Mouse (Mus musculus) neural tube, embryonic 14.5 days (tissue): ENCODE measurements around the gene Tpbpa. TPM values are rescaled to one million over a fixed set of nuclear protein-coding genes. Genes with fewer than 3 reads are reported as not detected.
"Not testable (repeated sequence)": the region's sequence is repeated elsewhere in the genome, so short reads cannot be mapped to it uniquely, and the experiment has no call there.

Experiments
- ATAC-seq: fragments of 200-750 bp; cut with Nextera tagmentation; 2 replicates; pipeline ENCODE4 v1.8.0; 2017; ENCODE audit warnings: low read depth, mild to moderate bottlenecking, moderate TSS enrichment, moderate library complexity
- H3K27ac ChIP-seq: fragments of 300-500 bp; sonication (generic); 2 replicates; pipeline ENCODE4 v1.5.1; 2014; ENCODE audit warnings: low read depth, mild to moderate bottlenecking, control low read depth, low read length, moderate library complexity, mixed read lengths
- H3K27me3 ChIP-seq: fragments of 300-500 bp; sonication (generic); 2 replicates; pipeline ENCODE4 v1.6.1; 2014; ENCODE audit warnings: low read length; ENCODE audit not compliant: control insufficient read depth, insufficient read depth
- H3K36me3 ChIP-seq: fragments of 300-500 bp; sonication (generic); 2 replicates; pipeline ENCODE4 v1.6.1; 2014; ENCODE audit warnings: low read length, mixed read lengths; ENCODE audit not compliant: control insufficient read depth, insufficient read depth
- H3K4me1 ChIP-seq: fragments of 300-500 bp; sonication (generic); 2 replicates; pipeline ENCODE4 v1.6.1; 2014; ENCODE audit warnings: low read length; ENCODE audit not compliant: control insufficient read depth, insufficient read depth
- H3K4me2 ChIP-seq: fragments of 300-500 bp; sonication (generic); 2 replicates; pipeline ENCODE4 v1.6.1; 2014; ENCODE audit warnings: mild to moderate bottlenecking, low read depth, low read length, control low read depth
- H3K4me3 ChIP-seq: fragments of 300-500 bp; sonication (generic); 2 replicates; pipeline ENCODE4 v1.5.1; 2014; ENCODE audit warnings: low read depth, low read length, control low read depth, mixed read lengths
- H3K9ac ChIP-seq: fragments of 300-500 bp; sonication (generic); replicated peaks from 2 replicates; pipeline ENCODE4 v1.6.1; 2014; ENCODE audit warnings: low read depth, mild to moderate bottlenecking, control low read depth, low read length, mixed read lengths
- H3K9me3 ChIP-seq: fragments of 300-500 bp; sonication (generic); 2 replicates; pipeline ENCODE4 v1.6.1; 2016; ENCODE audit warnings: low read length; ENCODE audit not compliant: control insufficient read depth
- WGBS: fragments of 180-500 bp; shearing (Covaris S2); extraction: QIAGEN DNeasy Blood & Tissue Kit; methylation state at CpG from one replicate; pipeline ENCODE4 v1.1.7; 2014; 5-methylcytosine and 5-hydroxymethylcytosine counted together
- polyA plus RNA-seq: library from polyadenylated mRNA; unstranded; fragments of >200 nt; fragmentation: Nextera tagmentation; extraction: Ambion mirVana; gene quantifications from 2 replicates; pipeline ENCODE4 v1.2.1, GENCODE M21; 2014

Tpbpa gene
- polyA plus RNA-seq, 1 experiment from 2014 or later, result not detected

DNA sequence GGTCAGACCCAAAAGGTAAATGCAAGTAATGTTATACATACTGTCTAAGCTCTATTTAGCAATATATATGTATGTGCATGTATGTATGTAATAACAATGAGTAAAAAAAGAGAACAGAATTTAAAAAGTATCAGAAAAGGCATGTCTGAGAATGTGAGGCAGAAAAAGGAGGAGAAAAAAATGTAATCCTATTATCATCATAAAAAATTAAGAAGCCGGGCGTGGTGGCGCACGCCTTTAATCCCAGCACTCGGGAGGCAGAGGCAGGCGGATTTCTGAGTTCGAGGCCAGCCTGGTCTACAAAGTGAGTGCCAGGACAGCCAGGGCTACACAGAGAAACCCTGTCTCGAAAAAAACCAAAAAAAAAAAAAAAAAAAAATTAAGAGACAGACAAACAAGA is 45.0 kb downstream of the Tpbpa start, which contains the start of gene Gm49392:
Gene Gm49392 (minus strand): TSS at position 101 of the 400 bp plus-strand sequence.
- WGBS, result 100% methylated on average over 6 of the region's 8 CpGs
- H3K27me3 ChIP-seq, H3K9ac ChIP-seq, ATAC-seq, H3K4me2 ChIP-seq, H3K4me1 ChIP-seq, H3K36me3 ChIP-seq, H3K27ac ChIP-seq, H3K4me3 ChIP-seq, H3K9me3 ChIP-seq: not testable (repeated sequence)

GRCm38 (mm10) chr13:60895406-60896160 is 46.2 kb downstream of the Tpbpa start:
- H3K36me3 ChIP-seq, result no peaks in the 10 kb centered on the region
- H3K9me3 ChIP-seq, result no peaks in the 10 kb centered on the region
- no peaks in the 10 kb centered on the region for H3K4me1 ChIP-seq
- no peak overlapping the region for H3K4me2 ChIP-seq
- H3K27me3 ChIP-seq, result no peaks in the 10 kb centered on the region
- H3K4me3 ChIP-seq, result no peak overlapping the region
- no peak overlapping the region for H3K9ac ChIP-seq
- no peak for ATAC-seq
- no peak overlapping the region for H3K27ac ChIP-seq

GRCm38 (mm10) chr13:60892301-60892700 is 49.5 kb downstream of the Tpbpa start:
- Histone ChIP-seq H3K36me3 (no peaks in the 10 kb centered on the region), H3K27me3 (no peaks in the 10 kb centered on the region), H3K9ac (no peak overlapping the region), H3K27ac (no peak overlapping the region), H3K4me3 (no peak overlapping the region), H3K4me1 (no peaks in the 10 kb centered on the region), H3K4me2 (no peak overlapping the region), H3K9me3 (no peaks in the 10 kb centered on the region)
- no peak for ATAC-seq
- 95% methylated on average over 1 of the region's 1 CpGs for WGBS

Other genes starting within 250 kb of the Tpbpa start
- not detected in 2 replicates for gene BC051665, start 155.6 kb downstream of the Tpbpa start, polyA plus RNA-seq
- gene Ctsll3, start 139.1 kb downstream of the Tpbpa start, polyA plus RNA-seq, result not detected in 2 replicates
- gene 4930486L24Rik, start 77.5 kb downstream of the Tpbpa start, polyA plus RNA-seq, result not detected in 2 replicates
- gene Gm49392, start 45.1 kb downstream of the Tpbpa start, polyA plus RNA-seq, result not detected in 2 replicates
- 0.36 and 1.6 TPM in 2 replicates for gene Ctla2b, start 44.5 kb downstream of the Tpbpa start, polyA plus RNA-seq
- not detected in 2 replicates for gene Tpbpb, start 37.1 kb downstream of the Tpbpa start, polyA plus RNA-seq
- gene Gm49393, start 6.4 kb downstream of the Tpbpa start, polyA plus RNA-seq, result not detected in 2 replicates
- gene Gm49391, start 5.4 kb downstream of the Tpbpa start, polyA plus RNA-seq, result 0.31 and 2.1 TPM in 2 replicates
- gene Ctla2a, start 5.4 kb downstream of the Tpbpa start, polyA plus RNA-seq, result 11.6 and 15.6 TPM in 2 replicates
- not detected in 2 replicates for gene Ctsj, start 64.0 kb upstream of the Tpbpa start, polyA plus RNA-seq
- not detected in 2 replicates for gene Ctsq, start 98.6 kb upstream of the Tpbpa start, polyA plus RNA-seq
- not detected in 2 replicates for gene Ctsr, start 222.3 kb upstream of the Tpbpa start, polyA plus RNA-seq